Mouse (Mus musculus) layer of hippocampus, adult 9-10 months (tissue): Measurements from ENCODE around the gene Crlf3.
"Not testable (repeated sequence)": the region's sequence is repeated elsewhere in the genome, so short reads cannot be mapped to it uniquely, and the experiment has no call there.

ENCODE experiments used
- DNase-seq: peaks from one replicate; pipeline ENCODE4 v3.0.0; 2022; ENCODE audit warnings: low spot score

Gene Crlf3

DNA sequence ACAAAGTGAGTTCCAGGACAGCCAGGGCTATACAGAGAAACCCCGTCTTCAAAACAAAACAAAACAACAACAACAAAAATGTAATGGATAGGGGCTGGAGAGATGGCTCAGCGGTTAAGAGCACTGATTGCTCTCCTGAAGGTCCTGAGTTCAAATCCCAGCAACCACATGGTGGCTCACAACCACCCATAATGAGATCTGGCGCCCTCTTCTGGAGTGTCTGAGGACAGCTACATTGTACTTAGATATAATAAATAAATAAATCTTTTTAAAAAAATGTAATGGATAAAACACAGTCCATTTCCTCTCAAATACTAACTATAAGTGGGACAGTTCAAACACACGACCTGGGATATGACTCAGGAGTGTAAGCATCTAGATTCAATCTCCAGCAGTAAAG, 14.4 kb downstream of the Crlf3 start:
- not testable (repeated sequence) for DNase-seq

DNA sequence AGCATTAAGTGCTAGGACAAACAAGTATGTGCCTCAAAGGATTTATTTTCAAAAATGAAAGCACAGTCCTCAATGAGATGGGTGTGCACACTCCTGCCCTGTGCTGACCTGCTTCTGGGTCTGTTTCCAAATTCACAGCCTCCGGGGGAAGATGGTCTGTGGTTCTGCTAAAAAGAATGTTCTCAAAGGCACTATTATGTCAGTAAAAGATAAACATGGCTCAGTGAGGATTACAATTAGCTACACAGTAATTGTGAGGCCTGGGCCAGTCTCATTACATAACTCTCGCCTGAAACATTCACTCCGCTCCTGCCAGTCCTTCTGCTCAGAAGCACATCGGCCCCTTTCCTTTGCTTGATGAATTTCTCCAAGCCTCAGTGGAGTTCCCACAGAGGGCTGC, 18.6 kb downstream of the Crlf3 start:
- no peak for DNase-seq

DNA sequence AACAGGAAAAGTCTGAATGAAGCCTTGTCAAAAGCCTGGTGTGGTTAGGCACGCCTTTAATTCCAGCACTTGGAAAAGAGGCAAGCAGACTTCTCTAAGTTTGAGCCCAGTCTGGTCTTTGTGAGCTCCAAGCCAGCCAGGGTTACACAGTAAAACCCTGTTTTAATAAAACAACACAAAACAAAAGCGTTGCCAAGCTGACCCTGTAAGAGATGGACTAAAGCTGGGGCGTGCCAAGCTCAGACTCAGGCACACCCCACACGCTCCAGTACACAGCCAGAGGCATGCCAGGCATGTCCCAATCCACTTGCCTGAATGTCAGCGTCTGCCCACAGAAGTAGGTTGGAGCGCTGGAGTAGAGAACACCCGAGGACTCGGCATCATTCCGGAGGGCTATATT, 24.6 kb downstream of the Crlf3 start:
- no peak for DNase-seq

DNA sequence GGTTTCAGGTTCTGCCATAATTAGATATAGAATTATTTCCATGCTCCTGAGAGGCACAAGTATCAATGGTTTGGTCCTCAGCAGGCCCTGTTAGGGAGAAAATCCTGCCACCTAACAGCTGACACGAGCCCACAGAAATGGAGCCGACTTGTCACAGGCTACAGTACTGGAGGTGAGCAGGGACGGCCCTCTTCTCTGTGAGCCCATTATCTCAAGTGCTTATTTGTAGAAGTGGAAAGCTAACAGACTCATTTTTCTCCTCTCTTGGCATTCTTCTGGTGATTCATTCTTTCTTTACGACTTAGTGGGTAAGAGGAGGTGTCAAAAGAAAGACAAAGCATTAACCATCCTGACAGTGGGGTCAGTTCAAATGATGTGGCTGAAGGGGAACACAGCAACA, 26.1 kb downstream of the Crlf3 start:
- no peak for DNase-seq

DNA sequence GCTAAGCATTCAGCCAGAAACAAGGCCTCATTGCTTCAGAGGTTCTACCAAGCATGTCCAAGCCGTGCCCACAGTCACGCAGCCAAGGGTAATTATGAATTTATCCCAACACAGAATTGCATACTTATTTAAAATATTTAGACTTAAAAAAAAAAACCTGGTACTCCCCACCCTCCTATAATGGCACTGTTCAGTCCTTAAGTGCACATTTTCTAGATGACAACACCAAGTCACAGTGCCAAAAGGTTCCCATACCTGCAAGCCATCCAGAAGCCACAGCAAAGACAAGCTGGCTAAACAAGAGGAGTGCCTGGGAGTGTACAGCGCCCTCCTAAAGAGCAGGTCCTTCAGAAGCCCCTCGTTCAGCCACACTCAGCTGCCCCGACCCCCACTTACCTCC, 27.6 kb downstream of the Crlf3 start:
- DNase-seq, result no peak

DNA sequence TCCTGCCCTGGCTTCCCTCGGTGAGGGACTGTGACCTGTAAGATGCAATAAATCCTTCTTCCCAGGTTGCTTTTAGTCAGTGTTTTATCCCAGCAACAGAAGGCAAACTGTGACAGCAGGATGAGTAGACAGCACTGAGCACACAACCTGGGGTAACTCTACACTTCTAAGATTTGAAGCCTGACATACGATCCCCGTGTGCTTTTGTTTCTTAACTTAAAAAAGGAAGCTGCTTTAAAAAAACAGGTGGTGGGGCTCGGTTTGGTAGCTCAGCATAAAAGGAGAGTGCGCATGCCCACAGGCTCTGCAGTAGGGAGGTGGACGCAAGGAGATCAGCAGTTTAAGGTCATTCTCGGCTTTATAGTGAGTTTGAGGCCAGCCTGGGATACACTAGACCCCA, 28.3 kb downstream of the Crlf3 start:
- DNase-seq, result no peak

DNA sequence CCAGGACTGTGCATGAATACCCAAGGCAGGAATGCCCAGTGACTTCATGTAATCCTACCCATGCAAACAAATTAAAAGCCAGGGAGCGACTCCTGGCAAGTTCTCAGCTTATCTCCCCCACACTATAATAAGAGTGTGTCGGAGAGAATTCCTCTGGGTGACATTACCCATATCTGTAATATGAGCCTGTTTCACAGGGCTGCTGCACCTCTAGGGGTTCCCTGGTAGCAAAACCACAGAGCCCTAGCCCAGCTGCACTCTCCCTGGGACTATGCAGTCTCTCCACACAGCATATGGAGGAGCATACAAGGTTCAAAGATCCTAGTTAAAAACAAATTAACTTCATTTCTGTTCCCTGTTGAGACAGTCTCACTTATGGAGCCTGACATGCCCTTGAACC, 30.7 kb downstream of the Crlf3 start:
- no peak for DNase-seq

DNA sequence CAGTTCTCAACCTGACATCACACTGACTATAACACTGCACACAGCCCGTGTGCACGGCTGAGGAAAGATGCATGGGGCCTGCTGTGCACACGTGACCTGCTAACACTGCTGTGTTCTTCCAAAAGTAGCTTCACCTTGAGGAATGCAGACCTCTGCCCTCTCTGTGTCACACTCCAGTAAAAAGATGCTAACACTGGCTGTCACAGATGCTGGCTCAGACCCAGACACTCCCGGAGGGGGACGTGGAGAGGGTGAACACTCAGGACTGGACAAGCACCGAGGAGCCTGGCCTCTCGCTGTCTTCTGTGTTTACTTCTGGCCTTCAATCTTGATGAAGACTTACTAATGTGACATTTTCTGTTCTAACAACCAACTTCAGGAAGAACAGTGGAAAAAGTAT, 33.9 kb downstream of the Crlf3 start:
- no peak for DNase-seq

DNA sequence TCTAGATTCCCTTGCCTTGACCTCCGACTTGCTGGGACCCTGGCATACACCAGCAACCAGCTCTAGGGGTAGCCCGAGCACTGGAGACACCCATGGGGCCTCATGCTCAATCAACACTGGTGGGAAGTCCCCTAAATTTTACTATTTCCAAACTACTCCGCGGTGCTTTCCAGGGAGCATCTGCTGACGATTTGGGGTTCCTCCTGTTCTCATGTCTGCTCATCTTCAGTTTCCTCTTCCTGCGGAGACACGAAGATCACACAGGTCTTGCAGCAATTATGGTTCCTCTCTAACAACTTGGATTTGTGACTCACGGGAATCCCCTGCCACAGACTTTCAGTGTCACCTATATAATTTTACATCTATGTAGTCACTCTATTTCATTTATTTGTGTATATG, 37.4 kb downstream of the Crlf3 start:
- DNase-seq, result no peak

DNA sequence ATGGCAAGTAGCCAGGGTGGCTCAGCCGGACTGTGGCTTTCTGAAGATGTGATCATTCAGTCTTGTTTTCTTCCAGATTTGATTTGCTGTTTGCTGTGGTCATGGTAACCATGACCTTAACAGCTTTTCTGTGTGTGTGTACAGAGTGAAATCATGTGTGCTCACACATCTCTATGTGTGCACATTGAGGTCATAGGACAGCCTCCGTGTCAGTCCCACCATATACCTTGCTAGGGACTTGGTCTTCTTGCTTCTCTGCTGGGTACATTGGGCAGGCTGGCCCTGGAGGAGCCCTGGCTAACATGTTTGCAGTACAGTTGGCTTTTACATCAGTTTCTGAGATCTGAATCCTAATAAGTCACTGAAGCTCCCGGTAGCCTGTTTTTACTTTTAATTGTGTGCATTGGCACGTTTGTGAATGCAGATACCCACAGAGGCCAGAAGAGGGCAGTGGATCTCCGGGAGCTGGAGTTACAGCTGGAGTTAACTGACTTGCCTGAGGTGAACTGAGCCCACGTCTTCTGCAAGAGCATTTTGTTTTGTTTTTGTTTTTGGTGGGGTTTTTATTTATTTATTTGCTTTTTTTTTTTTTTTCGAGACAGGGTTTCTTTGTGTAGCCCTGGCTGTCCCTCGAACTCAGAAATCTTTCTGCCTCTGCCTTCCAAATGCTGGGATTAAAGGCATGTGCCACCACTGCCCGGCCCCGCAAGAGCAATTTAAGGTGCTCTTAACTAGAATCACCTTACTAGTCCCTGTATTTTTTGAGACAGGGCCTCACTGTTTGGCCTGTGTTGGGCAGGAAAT, 38.0 kb downstream of the Crlf3 start:
- peak; percentile 26 for DNase-seq

DNA sequence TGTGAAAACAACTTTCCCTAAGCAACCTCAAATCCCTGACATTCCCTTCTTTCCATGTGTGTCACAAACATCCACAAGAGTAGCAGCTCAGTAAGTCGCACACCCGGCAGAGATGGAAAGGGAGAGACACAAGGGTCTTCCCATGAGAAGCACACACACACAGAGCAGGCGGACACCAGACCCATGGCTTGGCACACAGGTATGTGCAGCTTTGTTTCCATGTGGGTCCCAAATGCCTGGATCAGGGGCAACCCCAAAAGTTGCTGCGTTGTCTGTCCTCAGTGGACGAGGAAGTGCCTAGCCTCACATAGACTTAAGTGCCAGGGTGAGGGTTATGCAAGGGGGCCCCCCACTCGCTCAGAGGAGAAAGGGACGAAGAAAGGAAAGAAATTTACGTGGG, 43.3 kb downstream of the Crlf3 start:
- DNase-seq, result no peak

DNA sequence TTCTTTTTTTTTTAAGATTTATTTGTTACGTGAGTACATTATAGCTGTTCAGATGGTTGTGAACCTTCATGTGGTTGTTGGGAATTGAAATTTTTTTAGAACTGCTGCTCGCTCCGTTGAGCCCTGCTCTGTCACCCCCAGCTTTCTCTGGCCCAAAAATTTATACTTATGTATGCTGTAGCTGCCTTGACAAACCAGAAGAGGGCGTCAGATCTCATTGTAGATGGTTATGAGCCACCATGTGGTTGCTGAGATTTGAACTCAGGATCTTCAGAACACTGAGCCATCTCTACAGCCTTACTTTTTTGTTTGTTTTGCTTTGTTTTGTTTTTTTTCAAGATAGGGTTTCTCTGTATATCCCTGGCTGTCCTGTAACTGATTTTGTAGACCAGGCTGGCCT, 59.5 kb downstream of the Crlf3 start:
- no peak for DNase-seq

DNA sequence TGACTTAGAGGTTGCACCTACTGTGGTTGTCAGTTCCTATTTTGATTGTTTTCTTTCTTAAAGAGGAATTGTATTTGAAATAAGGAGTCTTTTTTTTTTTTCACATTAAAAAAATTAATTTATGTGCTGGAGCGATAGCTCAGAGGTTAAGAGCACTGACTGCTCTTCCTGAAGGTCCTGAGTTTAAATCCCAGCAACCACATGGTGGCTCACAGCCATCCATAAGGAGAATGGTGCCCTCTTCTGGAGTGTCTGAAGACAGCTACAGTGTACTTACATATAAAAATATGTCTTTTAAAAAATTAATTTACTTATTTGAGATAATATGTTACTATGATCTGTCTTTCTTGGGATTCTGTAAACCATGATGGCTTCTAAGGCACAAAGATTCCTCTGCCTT, 61.0 kb downstream of the Crlf3 start:
- no peak for DNase-seq

DNA sequence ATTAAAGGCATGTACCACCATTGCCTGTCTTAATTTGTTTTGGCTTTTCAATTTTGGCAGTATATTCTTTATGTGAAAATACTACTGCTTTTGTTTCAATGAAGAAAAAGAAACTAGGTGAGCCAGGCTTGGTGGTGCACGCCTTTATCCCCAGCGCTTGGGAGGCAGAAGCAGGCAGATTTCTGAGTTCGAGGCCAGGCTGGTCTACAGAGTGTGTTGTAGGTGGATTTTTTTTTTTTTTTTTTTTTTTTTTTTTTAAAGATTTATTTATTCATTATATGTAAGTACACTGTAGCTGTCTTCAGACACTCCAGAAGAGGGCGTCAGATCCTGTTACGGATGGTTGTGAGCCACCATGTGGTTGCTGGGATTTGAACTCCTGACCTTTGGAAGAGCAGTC, 64.3 kb downstream of the Crlf3 start:
- not testable (repeated sequence) for DNase-seq
